Mouse (Mus musculus): ENCODE data around the gene Copz2. TPM values are rescaled to one million over a fixed set of nuclear protein-coding genes. Genes with fewer than 3 reads are reported as not detected.
A peak's percentile ranks its signal among the peaks of the same experiment; 100 is the strongest.

Gene Copz2
- polyA plus RNA-seq, 1 experiment from 2014 or later, result 125 TPM

- peak within 1 kb of the TSS; percentile 98 for H3K27ac ChIP-seq
- H3K36me3 ChIP-seq, result 0 out of 2 replicates have a peak, but pooled peaks cover 13% of the 10 kb centered on the region
- no peaks in the 10 kb centered on the region for H3K27me3 ChIP-seq (replicated peaks)
- peak within 1 kb of the TSS; percentile 77 for H3K4me3 ChIP-seq (replicated peaks)
- ATAC-seq (ENCODE audit: insufficient read depth, low FRiP score, low read depth), result peak; percentile 98
- H3K4me2 ChIP-seq, result peak within 1 kb of the TSS; percentile 71
- H3K9ac ChIP-seq, result peak within 1 kb of the TSS; percentile 85
- H3K9me3 ChIP-seq, result no peaks in the 10 kb centered on the region
- H3K4me1 ChIP-seq, result peaks cover 38% of the 10 kb centered on the region
- WGBS, result under 1% methylated on average over 50 of the region's 51 CpGs
Measured at GRCm38 (mm10) chr11:96829813-96830538, 19.7 kb upstream of the Copz2 start, which contains the start of gene Nfe2l1. Nfe2l1 (minus strand) TSS chr11:96829968.

DNA sequence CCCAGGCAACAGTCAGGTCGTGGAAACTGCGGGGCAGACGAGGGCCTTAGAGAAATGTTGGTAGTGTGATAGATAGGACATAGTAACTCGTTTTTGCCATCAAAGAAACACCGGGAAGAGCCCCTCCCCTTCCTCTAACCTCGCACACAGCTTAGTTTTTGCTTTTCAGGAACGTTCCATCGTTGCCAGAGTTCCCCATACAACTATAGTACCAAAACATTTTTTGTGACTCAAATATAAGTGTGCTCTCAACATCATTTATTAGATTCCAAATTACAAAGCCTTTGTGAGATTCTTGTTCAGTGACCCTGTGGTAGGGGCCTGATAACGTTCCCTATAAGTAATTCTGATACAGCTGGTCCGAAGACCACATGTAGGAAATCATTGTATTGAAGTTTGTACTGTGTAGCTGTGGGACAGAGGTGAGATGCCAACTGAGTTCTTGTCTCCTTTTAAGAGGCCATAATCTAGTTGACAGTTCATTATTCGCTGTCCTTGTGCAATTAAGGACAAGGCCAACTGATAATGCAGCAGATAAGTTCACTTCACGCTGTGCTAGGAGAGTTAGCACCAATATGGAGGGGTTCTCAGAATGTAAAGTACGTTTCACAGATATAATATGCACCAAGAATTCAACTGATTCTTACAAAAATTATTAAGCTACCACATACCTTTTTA is 19.0 kb upstream of the Copz2 start:
- Histone ChIP-seq H3K9me3 (no peaks in the 10 kb centered on the region), H3K4me2 (peak overlapping the region; percentile 57), H3K27ac (peak overlapping the region; percentile 98), H3K9ac (peak overlapping the region; percentile 61), H3K27me3 (replicated peaks) (no peaks in the 10 kb centered on the region), H3K4me1 (peaks cover 31% of the 10 kb centered on the region), H3K4me3 (replicated peaks) (peak overlapping the region; percentile 77), H3K36me3 (0 out of 2 replicates have a peak, but pooled peaks cover 13% of the 10 kb centered on the region)
- WGBS, result 15% methylated on average over 13 of the region's 13 CpGs
- ATAC-seq (ENCODE audit: insufficient read depth, low FRiP score, low read depth), result no peak

GRCm38 (mm10) chr11:96831516-96831915 is 18.2 kb upstream of the Copz2 start:
- Histone ChIP-seq H3K4me3 (replicated peaks) (no peak overlapping the region), H3K9ac (no peak overlapping the region), H3K4me1 (peaks cover 23% of the 10 kb centered on the region), H3K36me3 (0 out of 2 replicates have a peak, but pooled peaks cover 7% of the 10 kb centered on the region), H3K27me3 (replicated peaks) (no peaks in the 10 kb centered on the region), H3K27ac (peak overlapping the region; percentile 35; the same call in 1 of the 2 replicates), H3K9me3 (no peaks in the 10 kb centered on the region), H3K4me2 (no peak overlapping the region)
- no peak for ATAC-seq (ENCODE audit: insufficient read depth, low FRiP score, low read depth)
- WGBS, result 45% methylated on average over 4 of the region's 4 CpGs

- Histone ChIP-seq H3K4me2 (no peak overlapping the region), H3K36me3 (no peaks in the 10 kb centered on the region), H3K9me3 (no peaks in the 10 kb centered on the region), H3K9ac (no peak overlapping the region), H3K27ac (no peak overlapping the region), H3K27me3 (replicated peaks) (no peaks in the 10 kb centered on the region), H3K4me1 (peaks cover 13% of the 10 kb centered on the region), H3K4me3 (replicated peaks) (no peak overlapping the region)
- 93% methylated on average over 3 of the region's 3 CpGs for WGBS
- ATAC-seq (ENCODE audit: insufficient read depth, low FRiP score, low read depth), result no peak
Measured at GRCm38 (mm10) chr11:96832541-96832940, 17.1 kb upstream of the Copz2 start.

DNA sequence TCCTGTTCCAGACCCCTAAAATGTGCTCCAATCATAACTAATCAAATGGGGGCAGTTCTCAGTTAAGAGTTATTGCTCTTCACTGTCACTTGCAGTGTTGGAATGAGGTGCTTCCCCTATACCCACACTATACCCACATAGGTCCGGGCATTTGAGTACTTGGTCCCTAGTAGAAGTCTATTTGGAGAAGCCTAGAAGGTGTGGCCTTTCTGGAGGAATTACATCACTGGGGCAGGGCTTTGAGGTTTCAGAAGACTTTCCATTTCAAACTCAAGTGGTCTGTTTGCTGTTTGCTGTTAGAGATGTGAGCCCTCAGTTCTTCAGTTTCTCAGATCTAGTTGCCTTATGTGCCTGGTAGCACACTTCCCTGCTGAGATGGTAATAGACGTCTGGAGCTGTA is 16.7 kb upstream of the Copz2 start:
- H3K4me3 ChIP-seq (replicated peaks), result no peak overlapping the region
- H3K27me3 ChIP-seq (replicated peaks), result no peaks in the 10 kb centered on the region
- H3K9me3 ChIP-seq, result no peaks in the 10 kb centered on the region
- no peak for ATAC-seq (ENCODE audit: insufficient read depth, low FRiP score, low read depth)
- no peak overlapping the region for H3K27ac ChIP-seq
- H3K36me3 ChIP-seq, result no peaks in the 10 kb centered on the region
- WGBS, result 64% methylated on average over 2 of the region's 2 CpGs
- no peak overlapping the region for H3K9ac ChIP-seq
- no peak overlapping the region for H3K4me2 ChIP-seq
- peaks cover 8% of the 10 kb centered on the region for H3K4me1 ChIP-seq

GRCm38 (mm10) chr11:96834127-96834526 is 15.5 kb upstream of the Copz2 start:
- no peak overlapping the region for H3K4me2 ChIP-seq
- no peaks in the 10 kb centered on the region for H3K36me3 ChIP-seq
- no peaks in the 10 kb centered on the region for H3K27me3 ChIP-seq (replicated peaks)
- H3K9me3 ChIP-seq, result no peaks in the 10 kb centered on the region
- H3K27ac ChIP-seq, result no peak overlapping the region
- no peaks in the 10 kb centered on the region; the same call in 1 of the 2 replicates for H3K4me1 ChIP-seq
- no peak for ATAC-seq (ENCODE audit: insufficient read depth, low FRiP score, low read depth)
- H3K9ac ChIP-seq, result no peak overlapping the region
- H3K4me3 ChIP-seq (replicated peaks), result no peak overlapping the region
- 91% methylated on average over 1 of the region's 1 CpGs for WGBS

- H3K4me1 ChIP-seq, result no peaks in the 10 kb centered on the region; the same call in 1 of the 2 replicates
- no peak overlapping the region for H3K4me2 ChIP-seq
- no peaks in the 10 kb centered on the region for H3K9me3 ChIP-seq
- no peak overlapping the region for H3K4me3 ChIP-seq (replicated peaks)
- no peaks in the 10 kb centered on the region for H3K36me3 ChIP-seq
- H3K9ac ChIP-seq, result no peak overlapping the region
- no peak overlapping the region for H3K27ac ChIP-seq
- ATAC-seq (ENCODE audit: insufficient read depth, low FRiP score, low read depth), result no peak
- WGBS, result 30% methylated on average over 9 of the region's 9 CpGs
- no peaks in the 10 kb centered on the region for H3K27me3 ChIP-seq (replicated peaks)
Measured at GRCm38 (mm10) chr11:96837298-96837697, 12.4 kb upstream of the Copz2 start.

- Histone ChIP-seq H3K36me3 (no peaks in the 10 kb centered on the region), H3K4me2 (no peak overlapping the region)
- 55% methylated on average over 4 of the region's 4 CpGs for WGBS
Measured at GRCm38 (mm10) chr11:96838341-96838740, 11.3 kb upstream of the Copz2 start.

GRCm38 (mm10) chr11:96839428-96839827 is 10.2 kb upstream of the Copz2 start:
- Histone ChIP-seq H3K27ac (no peak overlapping the region), H3K36me3 (no peaks in the 10 kb centered on the region), H3K4me3 (replicated peaks) (no peak overlapping the region), H3K9me3 (no peaks in the 10 kb centered on the region), H3K9ac (no peak overlapping the region), H3K27me3 (replicated peaks) (no peaks in the 10 kb centered on the region), H3K4me2 (no peak overlapping the region), H3K4me1 (no peaks in the 10 kb centered on the region; the same call in 1 of the 2 replicates)
- 76% methylated on average over 7 of the region's 7 CpGs for WGBS
- no peak for ATAC-seq (ENCODE audit: insufficient read depth, low FRiP score, low read depth)

More at GRCm38 (mm10) chr11:96838341-96838740, 11.3 kb upstream of the Copz2 start:
- ATAC-seq (ENCODE audit: insufficient read depth, low FRiP score, low read depth), result no peak
- Histone ChIP-seq H3K4me3 (replicated peaks) (no peak overlapping the region), H3K27ac (no peak overlapping the region), H3K4me1 (no peaks in the 10 kb centered on the region; the same call in 1 of the 2 replicates), H3K9me3 (no peaks in the 10 kb centered on the region), H3K9ac (no peak overlapping the region), H3K27me3 (replicated peaks) (no peaks in the 10 kb centered on the region)

- no peaks in the 10 kb centered on the region for H3K9me3 ChIP-seq
- no peak overlapping the region for H3K27ac ChIP-seq
- WGBS, result 73% methylated on average over 3 of the region's 3 CpGs
- no peaks in the 10 kb centered on the region; the same call in 1 of the 2 replicates for H3K4me1 ChIP-seq
- H3K27me3 ChIP-seq (replicated peaks), result no peaks in the 10 kb centered on the region
- no peak overlapping the region for H3K4me2 ChIP-seq
- ATAC-seq (ENCODE audit: insufficient read depth, low FRiP score, low read depth), result no peak
- H3K36me3 ChIP-seq, result no peaks in the 10 kb centered on the region
- no peak overlapping the region for H3K9ac ChIP-seq
- H3K4me3 ChIP-seq (replicated peaks), result no peak overlapping the region
Measured at GRCm38 (mm10) chr11:96839877-96840276, 9.8 kb upstream of the Copz2 start.

DNA sequence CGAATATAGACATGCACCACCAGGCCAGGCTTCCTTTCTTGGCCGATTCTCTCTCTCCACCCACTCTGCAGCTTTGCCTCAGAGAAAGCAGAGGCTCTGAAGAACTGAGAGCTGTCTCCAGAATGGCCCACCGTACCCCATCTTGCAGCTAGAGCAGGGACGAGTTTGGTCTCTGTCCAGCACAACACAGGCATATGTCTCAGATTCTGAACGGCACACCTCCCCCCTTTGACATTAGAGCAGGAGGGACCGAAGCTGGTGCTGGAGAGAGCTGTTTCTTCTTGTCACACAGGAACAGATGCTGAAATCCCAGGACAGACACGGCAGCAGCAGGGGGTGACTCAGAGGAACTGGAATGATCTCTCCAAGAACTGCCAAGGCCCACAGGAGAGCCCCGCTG is 9.4 kb upstream of the Copz2 start:
- no peaks in the 10 kb centered on the region for H3K27me3 ChIP-seq (replicated peaks)
- no peak for ATAC-seq (ENCODE audit: insufficient read depth, low FRiP score, low read depth)
- no peaks in the 10 kb centered on the region; the same call in 1 of the 2 replicates for H3K4me1 ChIP-seq
- no peak overlapping the region for H3K4me3 ChIP-seq (replicated peaks)
- no peaks in the 10 kb centered on the region for H3K36me3 ChIP-seq
- H3K9me3 ChIP-seq, result no peaks in the 10 kb centered on the region
- no peak overlapping the region for H3K4me2 ChIP-seq
- no peak overlapping the region for H3K9ac ChIP-seq
- no peak overlapping the region for H3K27ac ChIP-seq
- WGBS, result 39% methylated on average over 8 of the region's 8 CpGs

GRCm38 (mm10) chr11:96843627-96844026 is 6.0 kb upstream of the Copz2 start:
- Histone ChIP-seq H3K9ac (no peak overlapping the region), H3K27me3 (replicated peaks) (no peaks in the 10 kb centered on the region), H3K4me3 (replicated peaks) (no peak overlapping the region), H3K4me1 (no peaks in the 10 kb centered on the region; the same call in 1 of the 2 replicates), H3K4me2 (no peak overlapping the region), H3K9me3 (no peaks in the 10 kb centered on the region), H3K36me3 (no peaks in the 10 kb centered on the region), H3K27ac (no peak overlapping the region)
- 64% methylated on average over 3 of the region's 3 CpGs for WGBS
- no peak for ATAC-seq (ENCODE audit: insufficient read depth, low FRiP score, low read depth)
